Mouse (Mus musculus) heart, postnatal 0 days (tissue): ENCODE data around the gene Stat4.

ENCODE experiments used
- CTCF ChIP-seq: IDR thresholded peaks from 2 replicates; pipeline ENCODE4 v1.5.1; 2016; ENCODE audit warnings: antibody characterized with exemption, control low read depth, low read depth
- EP300 ChIP-seq: IDR thresholded peaks from 2 replicates; pipeline ENCODE4 v1.6.1; 2016; ENCODE audit warnings: antibody characterized with exemption, low read depth

GRCm38 (mm10) chr1:52152936-52153335 is 166.0 kb downstream of the Stat4 start:
- no peak for TF ChIP-seq CTCF
- no peak for TF ChIP-seq EP300
